Mouse (Mus musculus) intestine, embryonic 14.5 days (tissue): ENCODE measurements at regions not wholly inside any gene's neighbourhood (a gene's known extent, or its start where the extent isn't known, plus 50 kb on each side); places are given as distances from the start of the nearest gene placed in this dataset.

Experiments used
- ATAC-seq: fragments of 200-750 bp; cut with Nextera tagmentation; replicated peaks from 2 replicates; pipeline ENCODE4 v1.8.0; 2017; ENCODE audit warnings: low read depth, moderate number of reproducible peaks, moderate TSS enrichment, moderate library complexity; ENCODE audit not compliant: low FRiP score, low TSS enrichment
- DNase-seq: peaks from one replicate; pipeline ENCODE4 v3.0.0-alpha.2; 2018; ENCODE audit warnings: low spot score
- H3K27ac ChIP-seq: fragments of 300-500 bp; sonication (generic); 2 replicates; pipeline ENCODE4 v1.5.1; 2014; ENCODE audit warnings: low read depth, mild to moderate bottlenecking, control low read depth
- H3K27me3 ChIP-seq: fragments of 300-500 bp; sonication (generic); replicated peaks from 2 replicates; pipeline ENCODE4 v1.6.1; 2014; ENCODE audit warnings: low read length, control low read depth; ENCODE audit not compliant: control insufficient read depth, insufficient read depth
- H3K36me3 ChIP-seq: fragments of 300-500 bp; sonication (generic); 2 replicates; pipeline ENCODE4 v1.6.1; 2014; ENCODE audit warnings: low read length, control low read depth; ENCODE audit not compliant: control insufficient read depth, insufficient read depth
- H3K4me1 ChIP-seq: fragments of 300-500 bp; sonication (generic); replicated peaks from 2 replicates; pipeline ENCODE4 v1.6.1; 2014; ENCODE audit warnings: low read length, control low read depth, mixed read lengths; ENCODE audit not compliant: control insufficient read depth, insufficient read depth
- H3K4me2 ChIP-seq: fragments of 300-500 bp; sonication (generic); 2 replicates; pipeline ENCODE4 v1.6.1; 2014; ENCODE audit warnings: low read length
- H3K4me3 ChIP-seq: fragments of 300-500 bp; sonication (generic); 2 replicates; pipeline ENCODE4 v1.5.1; 2014; ENCODE audit warnings: low read depth, low read length, control low read depth, mixed read lengths
- H3K9ac ChIP-seq: fragments of 300-500 bp; sonication (generic); 2 replicates; pipeline ENCODE4 v1.6.1; 2014; ENCODE audit warnings: mild to moderate bottlenecking, low read length
- H3K9me3 ChIP-seq: fragments of 300-500 bp; sonication (generic); 2 replicates; pipeline ENCODE4 v1.6.1; 2016; ENCODE audit warnings: low read length, control low read depth; ENCODE audit not compliant: control insufficient read depth
- WGBS: fragments of 180-500 bp; shearing (Covaris S2); extraction: QIAGEN DNeasy Blood & Tissue Kit; methylation state at CpG from one replicate; pipeline ENCODE4 v1.1.7; 2014; 5-methylcytosine and 5-hydroxymethylcytosine counted together

DNA sequence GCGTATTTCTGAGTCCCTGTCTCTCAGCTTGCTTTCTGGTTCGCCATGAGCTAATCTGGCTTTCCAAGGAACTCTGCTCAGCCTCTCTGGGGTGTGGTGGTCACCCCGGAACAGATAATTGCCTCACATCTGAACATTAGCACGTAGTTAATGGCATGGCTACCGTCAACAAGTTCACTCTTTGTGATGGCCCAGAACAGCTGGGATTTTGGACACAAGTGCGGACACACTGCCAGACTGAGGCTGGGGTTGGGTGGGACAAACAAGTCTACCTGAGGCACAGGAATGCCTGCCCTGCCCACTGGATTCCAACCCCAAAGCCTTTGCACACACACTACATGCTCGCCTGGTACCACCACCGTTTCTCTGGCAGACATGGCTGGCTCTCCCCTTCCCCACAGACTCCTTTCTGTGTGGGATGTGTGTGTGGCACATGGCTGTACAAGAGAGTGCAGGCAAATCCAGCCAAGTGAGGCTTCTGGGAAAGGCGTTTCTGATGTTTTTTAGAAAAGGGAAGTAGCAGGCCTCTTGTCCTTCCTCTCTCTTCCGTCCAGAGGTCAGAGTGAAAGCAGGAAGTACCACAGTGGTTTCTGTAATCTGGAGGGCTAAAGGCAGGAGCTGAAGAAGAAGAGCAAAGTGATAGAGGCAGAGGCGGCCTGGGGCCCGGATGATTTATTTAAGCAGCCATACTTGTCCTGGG is 74.6 kb upstream of the Sertad2 start:
- Histone ChIP-seq H3K36me3 (no peaks in the 10 kb centered on the region), H3K27me3 (no peaks in the 10 kb centered on the region), H3K4me1 (no peaks in the 10 kb centered on the region; the same call in 1 of the 2 replicates), H3K9ac (no peak overlapping the region), H3K9me3 (no peaks in the 10 kb centered on the region), H3K27ac (no peak overlapping the region), H3K4me2 (no peak overlapping the region), H3K4me3 (no peak overlapping the region)
- ATAC-seq (no peak), DNase-seq (no peak)
- 64% methylated on average over 12 of the region's 12 CpGs for WGBS

DNA sequence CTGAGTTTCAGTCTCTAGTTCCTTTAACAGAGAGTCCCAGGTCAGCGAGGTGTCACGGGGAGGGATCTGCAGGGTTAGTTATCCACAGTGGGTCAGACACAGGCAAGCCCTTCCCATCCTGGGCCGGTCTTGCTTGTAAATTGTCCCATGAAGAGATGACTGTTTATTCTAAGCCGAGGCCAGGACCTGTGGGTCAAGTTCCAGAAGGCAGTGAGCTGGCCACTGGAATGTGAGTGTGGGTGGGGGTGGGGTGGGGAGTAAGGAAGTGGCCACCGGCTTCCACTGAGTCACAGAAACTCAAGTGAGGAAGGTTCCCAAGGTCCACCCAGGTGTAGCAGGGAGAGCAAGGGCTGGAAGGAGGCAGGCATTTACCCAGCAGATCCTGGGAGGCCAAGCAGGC is 73.7 kb upstream of the Sertad2 start:
- Histone ChIP-seq H3K36me3 (no peaks in the 10 kb centered on the region), H3K4me1 (no peaks in the 10 kb centered on the region; the same call in 1 of the 2 replicates), H3K27ac (no peak overlapping the region), H3K4me3 (no peak overlapping the region), H3K9me3 (no peaks in the 10 kb centered on the region), H3K27me3 (no peaks in the 10 kb centered on the region), H3K9ac (no peak overlapping the region), H3K4me2 (no peak overlapping the region)
- no peak for ATAC-seq
- WGBS: 5% methylated on average over 5 of the region's 5 CpGs
- DNase-seq: no peak

- Histone ChIP-seq H3K27me3 (no peaks in the 10 kb centered on the region), H3K4me3 (no peak overlapping the region), H3K27ac (no peak overlapping the region), H3K9ac (no peak overlapping the region), H3K4me1 (no peaks in the 10 kb centered on the region; the same call in 1 of the 2 replicates), H3K4me2 (no peak overlapping the region), H3K36me3 (no peaks in the 10 kb centered on the region), H3K9me3 (no peaks in the 10 kb centered on the region)
- ATAC-seq: no peak
- DNase-seq: no peak
- 87% methylated on average over 6 of the region's 6 CpGs for WGBS
Measured at GRCm38 (mm10) chr11:20470396-20470795, 72.7 kb upstream of the Sertad2 start.

DNA sequence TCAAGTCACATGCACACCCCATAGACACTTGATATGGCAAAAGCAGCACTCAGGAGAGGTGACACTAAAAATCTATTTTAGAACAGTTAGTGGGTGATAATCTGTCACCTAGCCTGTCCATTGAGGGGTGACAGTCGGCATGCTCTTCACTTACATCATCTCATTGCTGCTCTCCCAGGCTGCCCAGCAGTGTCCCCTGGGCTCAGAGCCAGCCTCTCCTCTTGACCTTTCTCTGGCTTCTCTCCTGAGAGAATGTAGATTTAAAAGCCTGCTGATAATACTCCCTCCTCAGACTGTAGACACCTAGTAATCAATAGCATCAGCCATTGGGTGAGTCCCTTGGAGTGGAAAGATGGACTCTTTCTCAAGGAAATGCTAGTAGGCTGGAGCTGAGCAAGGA is 70.7 kb upstream of the Sertad2 start:
- no peak for ATAC-seq
- Histone ChIP-seq H3K27me3 (no peaks in the 10 kb centered on the region), H3K9ac (no peak overlapping the region), H3K4me1 (peaks cover 5% of the 10 kb centered on the region), H3K27ac (no peak overlapping the region), H3K4me2 (no peak overlapping the region), H3K4me3 (no peak overlapping the region), H3K36me3 (no peaks in the 10 kb centered on the region), H3K9me3 (no peaks in the 10 kb centered on the region)
- WGBS: 82% methylated on average over 1 of the region's 1 CpGs
- DNase-seq: no peak

- WGBS: 74% methylated on average over 7 of the region's 7 CpGs
- Histone ChIP-seq H3K9me3 (0 out of 2 replicates have a peak, but pooled peaks cover 2% of the 10 kb centered on the region), H3K4me3 (no peak overlapping the region), H3K9ac (no peak overlapping the region), H3K4me1 (peaks cover 10% of the 10 kb centered on the region), H3K27me3 (no peaks in the 10 kb centered on the region), H3K36me3 (no peaks in the 10 kb centered on the region), H3K27ac (no peak overlapping the region), H3K4me2 (no peak overlapping the region)
- DNase-seq (no peak), ATAC-seq (no peak)
Measured at GRCm38 (mm10) chr11:20475629-20476028, 67.4 kb upstream of the Sertad2 start.

- Histone ChIP-seq H3K9ac (no peak overlapping the region), H3K27me3 (no peaks in the 10 kb centered on the region), H3K9me3 (0 out of 2 replicates have a peak, but pooled peaks cover 2% of the 10 kb centered on the region), H3K36me3 (no peaks in the 10 kb centered on the region), H3K4me2 (no peak overlapping the region), H3K4me3 (no peak overlapping the region), H3K4me1 (peaks cover 10% of the 10 kb centered on the region), H3K27ac (no peak overlapping the region)
- DNase-seq (no peak), ATAC-seq (no peak)
- WGBS: 89% methylated on average over 3 of the region's 3 CpGs
Measured at GRCm38 (mm10) chr11:20476494-20476893, 66.6 kb upstream of the Sertad2 start.

DNA sequence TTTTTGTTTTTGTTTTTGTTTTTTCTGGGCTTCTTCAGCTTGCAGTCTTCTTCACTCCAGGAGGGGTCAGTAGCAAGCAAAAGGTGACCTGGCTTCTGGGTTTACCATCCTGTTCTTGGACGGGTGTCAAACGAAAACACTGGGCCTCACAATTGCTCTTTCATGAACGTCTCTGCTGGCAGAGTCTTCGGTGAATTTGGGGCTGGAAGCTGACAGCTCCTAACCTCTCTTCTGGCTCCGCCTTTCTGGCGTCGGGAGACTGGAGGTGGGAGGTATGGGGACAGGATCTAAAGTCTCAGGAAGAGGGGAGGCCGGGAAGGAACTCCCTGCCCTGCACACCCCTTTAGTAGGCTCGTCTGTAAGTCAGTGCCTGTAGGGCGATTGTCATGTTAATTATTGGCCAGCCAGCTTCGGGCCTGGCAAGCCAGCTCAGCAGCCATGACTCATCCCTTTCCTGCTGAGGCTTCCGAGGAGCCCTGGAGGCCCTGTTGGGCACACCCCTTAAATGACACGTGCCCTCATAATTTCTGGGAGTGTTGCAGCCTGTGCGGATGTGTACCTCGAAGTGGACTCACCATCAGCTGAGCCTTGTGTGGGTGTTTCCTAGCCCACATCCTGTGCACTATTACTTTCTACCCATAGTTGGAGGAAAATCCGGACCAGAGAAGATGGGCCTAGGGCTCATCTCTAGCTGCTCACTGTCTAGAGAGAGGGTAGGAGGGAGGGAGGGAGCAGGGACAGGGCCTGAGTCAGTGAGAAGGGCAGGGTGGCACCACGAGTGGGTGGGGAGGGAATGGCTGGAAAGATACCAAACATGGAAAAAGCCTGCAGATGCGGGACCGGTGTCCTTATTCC is 65.6 kb upstream of the Sertad2 start:
- Histone ChIP-seq H3K9ac (no peak overlapping the region), H3K9me3 (0 out of 2 replicates have a peak, but pooled peaks cover 2% of the 10 kb centered on the region), H3K27ac (peak overlapping the region; percentile 67; the same call in 1 of the 2 replicates), H3K27me3 (no peaks in the 10 kb centered on the region), H3K4me2 (peak overlapping the region; percentile 28), H3K4me1 (peaks cover 10% of the 10 kb centered on the region), H3K4me3 (no peak overlapping the region), H3K36me3 (no peaks in the 10 kb centered on the region)
- DNase-seq: peak; percentile 72
- 18% methylated on average over 19 of the region's 19 CpGs for WGBS
- ATAC-seq: peak; percentile 93

- 87% methylated on average over 3 of the region's 3 CpGs for WGBS
- Histone ChIP-seq H3K4me1 (peaks cover 10% of the 10 kb centered on the region), H3K27ac (no peak overlapping the region), H3K27me3 (no peaks in the 10 kb centered on the region), H3K36me3 (no peaks in the 10 kb centered on the region), H3K9me3 (0 out of 2 replicates have a peak, but pooled peaks cover 2% of the 10 kb centered on the region), H3K4me2 (no peak overlapping the region), H3K4me3 (no peak overlapping the region), H3K9ac (no peak overlapping the region)
- DNase-seq (no peak), ATAC-seq (no peak)
Measured at GRCm38 (mm10) chr11:20480632-20481031, 62.4 kb upstream of the Sertad2 start.
